Mouse (Mus musculus) layer of hippocampus, adult 8-10 months (tissue): ENCODE measurements at regions not wholly inside any gene's neighbourhood (a gene's known extent, or its start where the extent isn't known, plus 50 kb on each side); places are given as distances from the start of the nearest gene placed in this dataset.

Experiments used
- DNase-seq, 2 experiments: peaks; one replicate each; pipeline ENCODE4 v3.0.0; 2022; ENCODE audit warnings: low spot score in 2 of 2

GRCm38 (mm10) chr5:80766591-80766990 lies 253.3 kb upstream of the Adgrl3 start:
- no peak for DNase-seq

- peak; percentile 58 to 72 for DNase-seq
These were observed 236.0 kb upstream of the Adgrl3 start for GRCm38 (mm10) chr5:80783892-80784291.

- no peak for DNase-seq
These were observed 235.2 kb upstream of the Adgrl3 start for GRCm38 (mm10) chr5:80784746-80785145.

- DNase-seq, result no peak
These were observed 228.3 kb upstream of the Adgrl3 start for GRCm38 (mm10) chr5:80791658-80792057.

GRCm38 (mm10) chr5:80799777-80800176 lies 220.2 kb upstream of the Adgrl3 start:
- DNase-seq, result no peak

GRCm38 (mm10) chr5:80812917-80813316 lies 207.0 kb upstream of the Adgrl3 start:
- no peak for DNase-seq

- no peak for DNase-seq
These were observed 200.7 kb upstream of the Adgrl3 start for GRCm38 (mm10) chr5:80819208-80819607.

GRCm38 (mm10) chr5:80842531-80842930 lies 177.4 kb upstream of the Adgrl3 start:
- no peak for DNase-seq

GRCm38 (mm10) chr5:80855034-80855433 lies 164.9 kb upstream of the Adgrl3 start:
- no peak for DNase-seq

GRCm38 (mm10) chr5:80876600-80876999 lies 143.3 kb upstream of the Adgrl3 start:
- DNase-seq, result no peak

GRCm38 (mm10) chr5:80898230-80898629 lies 121.7 kb upstream of the Adgrl3 start:
- no peak for DNase-seq

GRCm38 (mm10) chr5:80908771-80909170 lies 111.2 kb upstream of the Adgrl3 start:
- DNase-seq, result no peak

GRCm38 (mm10) chr5:80938791-80939190 lies 81.1 kb upstream of the Adgrl3 start:
- no peak for DNase-seq

- no peak for DNase-seq
These were observed 67.9 kb upstream of the Adgrl3 start for GRCm38 (mm10) chr5:80951861-80952599.

GRCm38 (mm10) chr5:80952600-80953218 lies 67.2 kb upstream of the Adgrl3 start:
- DNase-seq, result no peak
